Mouse (Mus musculus) adrenal gland, adult (tissue): ENCODE measurements around the gene Ifrd2.

Experiments
- DNase-seq, 2 experiments: peaks; one replicate each; pipeline ENCODE4 v3.0.0; 2022 to 2023; ENCODE audit warnings: low spot score in 1 of 2; ENCODE audit not compliant: inconsistent age in 2 of 2

Gene Ifrd2

GRCm38 (mm10) chr9:107634406-107635278 lies 47.2 kb downstream of the Ifrd2 start:
- DNase-seq: peak in 1 of 2 experiments; percentile 65

- DNase-seq: peak; percentile 99
Measured at GRCm38 (mm10) chr9:107635279-107636028, 48.0 kb downstream of the Ifrd2 start, which contains the start of gene Gnai2. Gene Gnai2, minus strand, starts transcription at chr9:107635367.

GRCm38 (mm10) chr9:107637070-107637469 lies 49.6 kb downstream of the Ifrd2 start:
- DNase-seq: no peak

- peak; percentile 29 to 54 for DNase-seq
Measured at GRCm38 (mm10) chr9:107640257-107640772, 52.9 kb downstream of the Ifrd2 start.

GRCm38 (mm10) chr9:107641666-107642065 lies 54.2 kb downstream of the Ifrd2 start:
- DNase-seq: peak in 1 of 2 experiments; percentile 36
